Mouse (Mus musculus): Measurements from ENCODE around the gene Rtl10. TPM values are rescaled to one million over a fixed set of nuclear protein-coding genes. Genes with fewer than 3 reads are reported as not detected.

Rtl10 gene
- polyA plus RNA-seq, 1 experiment, result 11.5 TPM

DNA sequence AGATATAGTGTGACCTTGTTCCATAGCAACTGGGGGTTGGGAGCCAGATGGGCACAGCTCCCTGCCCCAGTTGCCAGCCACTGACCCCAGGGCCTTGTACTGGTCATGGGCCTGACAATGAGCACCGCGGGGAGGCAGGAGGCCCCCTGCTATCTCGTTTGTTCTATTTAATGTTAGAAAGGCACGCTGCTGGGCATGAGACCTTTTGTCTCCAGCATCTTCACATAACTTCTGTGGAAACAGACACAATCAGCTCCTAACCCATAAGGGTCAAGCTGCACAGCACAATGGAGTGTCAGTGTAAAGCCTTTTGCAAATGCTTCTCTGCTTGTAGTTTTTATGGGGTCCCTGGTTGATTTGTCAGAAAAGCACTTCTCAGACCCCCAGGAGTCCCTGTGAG is 14.3 kb upstream of the Rtl10 start:
- no peak overlapping the region for H3K4me3 ChIP-seq (ENCODE audit: low read depth, low read length)
- no peaks in the 10 kb centered on the region for H3K27me3 ChIP-seq (ENCODE audit: control insufficient read depth, insufficient read depth, low read length, poor library complexity, severe bottlenecking)
- TF ChIP-seq EP300 (IDR thresholded peaks at IDR 0.05; ENCODE audit: insufficient read depth, low read depth, low read length) (peak; percentile 62; the same call in 1 of the 2 replicates), POLR2A (IDR thresholded peaks at IDR 0.05; ENCODE audit: insufficient read depth, low read length) (no peak)
- H3K9ac ChIP-seq (ENCODE audit: low read depth, poor library complexity, severe bottlenecking), result no peak overlapping the region
- peaks cover 9% of the 10 kb centered on the region for H3K4me1 ChIP-seq (ENCODE audit: control insufficient read depth, insufficient read depth, low read length)
- H3K9me3 ChIP-seq (replicated peaks; ENCODE audit: control insufficient read depth, insufficient read depth, low read length, poor library complexity, severe bottlenecking), result no peaks in the 10 kb centered on the region
- no peaks in the 10 kb centered on the region for H3K36me3 ChIP-seq (ENCODE audit: control insufficient read depth, insufficient read depth, low read length, poor library complexity, severe bottlenecking)
- H3K27ac ChIP-seq (ENCODE audit: insufficient read depth, low read length), result peak overlapping the region; percentile 64

DNA sequence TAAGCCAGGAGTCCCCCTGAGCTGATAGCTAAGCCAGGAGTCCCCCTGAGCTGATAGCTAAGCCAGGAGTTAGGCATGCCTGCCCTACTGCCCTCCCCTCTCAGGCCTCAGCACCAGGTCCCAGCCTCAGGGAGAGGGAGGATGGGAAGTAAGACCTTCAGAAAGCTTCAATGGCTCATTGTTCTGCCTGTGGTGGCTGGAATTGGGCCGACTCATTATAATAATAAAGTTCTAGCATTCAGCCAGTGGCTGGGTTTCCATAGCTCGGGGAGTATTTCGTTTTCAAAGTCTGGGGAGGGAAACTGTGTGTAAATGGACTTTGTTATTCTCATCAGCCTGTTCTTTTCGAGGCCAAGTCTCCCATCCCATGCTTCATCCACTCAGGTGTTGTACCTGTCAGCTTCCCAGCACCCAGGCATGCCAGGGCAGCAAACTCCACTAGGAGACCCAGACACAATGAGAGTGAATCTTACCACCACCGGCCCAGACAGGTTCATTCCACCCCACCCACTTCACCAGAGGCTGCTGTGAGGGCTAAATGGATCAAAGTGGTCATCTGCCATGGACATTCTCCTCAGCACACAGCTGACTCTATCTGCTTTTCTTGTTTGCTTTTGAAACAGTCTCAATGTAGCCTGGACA is 13.8 kb upstream of the Rtl10 start:
- H3K36me3 ChIP-seq (ENCODE audit: control insufficient read depth, insufficient read depth, low read length, poor library complexity, severe bottlenecking), result no peaks in the 10 kb centered on the region
- H3K4me1 ChIP-seq (ENCODE audit: control insufficient read depth, insufficient read depth, low read length), result peaks cover 9% of the 10 kb centered on the region
- no peaks in the 10 kb centered on the region for H3K9me3 ChIP-seq (replicated peaks; ENCODE audit: control insufficient read depth, insufficient read depth, low read length, poor library complexity, severe bottlenecking)
- H3K27me3 ChIP-seq (ENCODE audit: control insufficient read depth, insufficient read depth, low read length, poor library complexity, severe bottlenecking), result no peaks in the 10 kb centered on the region
- TF ChIP-seq POLR2A (IDR thresholded peaks at IDR 0.05; ENCODE audit: insufficient read depth, low read length) (no peak), EP300 (IDR thresholded peaks at IDR 0.05; ENCODE audit: insufficient read depth, low read depth, low read length) (peak; percentile 89)
- peak overlapping the region; percentile 64 for H3K27ac ChIP-seq (ENCODE audit: insufficient read depth, low read length)
- no peak overlapping the region for H3K9ac ChIP-seq (ENCODE audit: low read depth, poor library complexity, severe bottlenecking)
- H3K4me3 ChIP-seq (ENCODE audit: low read depth, low read length), result no peak overlapping the region

GRCm38 (mm10) chr16:18486126-18486525 is 12.6 kb upstream of the Rtl10 start:
- no peak overlapping the region for H3K4me3 ChIP-seq (ENCODE audit: low read depth, low read length)
- H3K27ac ChIP-seq (ENCODE audit: insufficient read depth, low read length), result no peak overlapping the region
- peaks cover 7% of the 10 kb centered on the region for H3K4me1 ChIP-seq (ENCODE audit: control insufficient read depth, insufficient read depth, low read length)
- no peak overlapping the region for H3K9ac ChIP-seq (ENCODE audit: low read depth, poor library complexity, severe bottlenecking)
- H3K27me3 ChIP-seq (ENCODE audit: control insufficient read depth, insufficient read depth, low read length, poor library complexity, severe bottlenecking), result no peaks in the 10 kb centered on the region
- TF ChIP-seq EP300 (IDR thresholded peaks at IDR 0.05; ENCODE audit: insufficient read depth, low read depth, low read length) (0 out of 2 replicates have a peak, but pooled peaks have one; percentile 33), CTCF (IDR thresholded peaks at IDR 0.05; ENCODE audit: low read depth, low read length) (no peak), POLR2A (IDR thresholded peaks at IDR 0.05; ENCODE audit: insufficient read depth, low read length) (no peak)
- H3K36me3 ChIP-seq (ENCODE audit: control insufficient read depth, insufficient read depth, low read length, poor library complexity, severe bottlenecking), result no peaks in the 10 kb centered on the region
- no peaks in the 10 kb centered on the region for H3K9me3 ChIP-seq (replicated peaks; ENCODE audit: control insufficient read depth, insufficient read depth, low read length, poor library complexity, severe bottlenecking)

- Histone ChIP-seq H3K27me3 (ENCODE audit: control insufficient read depth, insufficient read depth, low read length, poor library complexity, severe bottlenecking) (no peaks in the 10 kb centered on the region), H3K27ac (ENCODE audit: insufficient read depth, low read length) (no peak overlapping the region), H3K9me3 (replicated peaks; ENCODE audit: control insufficient read depth, insufficient read depth, low read length, poor library complexity, severe bottlenecking) (no peaks in the 10 kb centered on the region), H3K4me1 (ENCODE audit: control insufficient read depth, insufficient read depth, low read length) (peaks cover 2% of the 10 kb centered on the region), H3K9ac (ENCODE audit: low read depth, poor library complexity, severe bottlenecking) (no peak overlapping the region), H3K36me3 (ENCODE audit: control insufficient read depth, insufficient read depth, low read length, poor library complexity, severe bottlenecking) (no peaks in the 10 kb centered on the region), H3K4me3 (ENCODE audit: low read depth, low read length) (no peak overlapping the region)
- TF ChIP-seq CTCF (IDR thresholded peaks at IDR 0.05; ENCODE audit: low read depth, low read length) (no peak), POLR2A (IDR thresholded peaks at IDR 0.05; ENCODE audit: insufficient read depth, low read length) (no peak), EP300 (IDR thresholded peaks at IDR 0.05; ENCODE audit: insufficient read depth, low read depth, low read length) (no peak)
Measured at GRCm38 (mm10) chr16:18490281-18490680, 8.4 kb upstream of the Rtl10 start.

- no peak overlapping the region for H3K4me3 ChIP-seq (ENCODE audit: low read depth, low read length)
- H3K9me3 ChIP-seq (replicated peaks; ENCODE audit: control insufficient read depth, insufficient read depth, low read length, poor library complexity, severe bottlenecking), result no peaks in the 10 kb centered on the region
- H3K27me3 ChIP-seq (ENCODE audit: control insufficient read depth, insufficient read depth, low read length, poor library complexity, severe bottlenecking), result no peaks in the 10 kb centered on the region
- peaks cover 2% of the 10 kb centered on the region for H3K4me1 ChIP-seq (ENCODE audit: control insufficient read depth, insufficient read depth, low read length)
- no peaks in the 10 kb centered on the region for H3K36me3 ChIP-seq (ENCODE audit: control insufficient read depth, insufficient read depth, low read length, poor library complexity, severe bottlenecking)
- TF ChIP-seq EP300 (IDR thresholded peaks at IDR 0.05; ENCODE audit: insufficient read depth, low read depth, low read length), result peak; percentile 92
- no peak for TF ChIP-seq CTCF (IDR thresholded peaks at IDR 0.05; ENCODE audit: low read depth, low read length)
- H3K9ac ChIP-seq (ENCODE audit: low read depth, poor library complexity, severe bottlenecking), result no peak overlapping the region
- no peak overlapping the region for H3K27ac ChIP-seq (ENCODE audit: insufficient read depth, low read length)
Measured at GRCm38 (mm10) chr16:18490894-18491293, 7.8 kb upstream of the Rtl10 start.

DNA sequence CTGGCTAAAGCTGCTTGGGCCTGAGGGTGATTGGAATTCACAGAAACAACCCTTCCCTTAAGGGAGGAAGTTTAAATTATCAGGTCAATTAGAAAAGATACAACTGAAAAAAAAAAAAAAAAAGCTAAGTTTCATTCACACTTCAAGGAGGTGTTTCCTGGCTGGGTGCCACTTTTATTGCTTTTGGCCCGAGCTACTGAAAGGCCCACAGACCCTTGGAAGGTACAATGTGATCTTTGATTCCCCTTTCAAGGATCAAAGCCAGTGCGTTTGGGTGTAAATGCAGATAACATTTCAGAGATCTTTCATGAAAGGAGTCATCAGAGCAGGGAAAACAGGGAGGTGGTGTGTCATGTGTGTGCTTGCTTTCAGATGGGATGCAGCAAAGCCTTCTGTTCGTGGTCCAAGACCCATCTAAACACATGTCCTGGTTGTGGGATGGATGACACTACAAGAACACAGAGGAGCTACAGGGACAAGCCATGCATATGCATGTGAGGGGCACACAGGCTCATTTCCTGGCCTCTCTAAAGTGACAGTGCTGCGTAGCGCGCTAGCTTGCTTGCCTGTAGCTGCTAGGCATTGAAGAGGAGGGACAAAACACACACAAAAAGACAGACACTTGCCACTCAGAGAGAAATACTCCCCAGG is 711 bp upstream of the Rtl10 start:
- H3K9me3 ChIP-seq (replicated peaks; ENCODE audit: control insufficient read depth, insufficient read depth, low read length, poor library complexity, severe bottlenecking), result no peaks in the 10 kb centered on the region
- H3K27me3 ChIP-seq (ENCODE audit: control insufficient read depth, insufficient read depth, low read length, poor library complexity, severe bottlenecking), result no peaks in the 10 kb centered on the region
- peaks cover 11% of the 10 kb centered on the region for H3K36me3 ChIP-seq (ENCODE audit: control insufficient read depth, insufficient read depth, low read length, poor library complexity, severe bottlenecking)
- H3K4me3 ChIP-seq (ENCODE audit: low read depth, low read length), result peak overlapping the region; percentile 85
- no peak for TF ChIP-seq EP300 (IDR thresholded peaks at IDR 0.05; ENCODE audit: insufficient read depth, low read depth, low read length)
- no peak for TF ChIP-seq CTCF (IDR thresholded peaks at IDR 0.05; ENCODE audit: low read depth, low read length)
- no peak for TF ChIP-seq POLR2A (IDR thresholded peaks at IDR 0.05; ENCODE audit: insufficient read depth, low read length)
- H3K27ac ChIP-seq (ENCODE audit: insufficient read depth, low read length), result peak overlapping the region; percentile 52
- H3K4me1 ChIP-seq (ENCODE audit: control insufficient read depth, insufficient read depth, low read length), result peaks cover 6% of the 10 kb centered on the region
- peak overlapping the region; percentile 46 for H3K9ac ChIP-seq (ENCODE audit: low read depth, poor library complexity, severe bottlenecking)
